Mouse (Mus musculus) heart, adult 2 months (tissue): ENCODE results near the gene Usp44. TPM values are rescaled to one million over a fixed set of nuclear protein-coding genes. Genes with fewer than 3 reads are reported as not detected.

ENCODE experiments used
- DNase-seq, 2 experiments: peaks; one replicate each; pipeline ENCODE4 v3.0.0; 2021
- H3K27ac ChIP-seq: fragments of 200-600 bp; 2 replicates; pipeline ENCODE4 v1.8.1; 2022
- H3K27me3 ChIP-seq: fragments of 200-500 bp; 2 replicates; pipeline ENCODE4 v1.6.1; 2012; ENCODE audit warnings: mild to moderate bottlenecking, low read length, inconsistent platforms, mixed read lengths; ENCODE audit not compliant: control insufficient read depth, insufficient read depth
- H3K36me3 ChIP-seq: fragments of 200-500 bp; 2 replicates; pipeline ENCODE4 v1.6.1; 2012; ENCODE audit warnings: low read length, inconsistent platforms; ENCODE audit not compliant: control insufficient read depth, insufficient read depth
- H3K4me1 ChIP-seq: fragments of 200-500 bp; 2 replicates; pipeline ENCODE4 v1.6.1; 2011; ENCODE audit warnings: low read length; ENCODE audit not compliant: control insufficient read depth, insufficient read depth
- H3K4me3 ChIP-seq: fragments of 200-600 bp; 2 replicates; pipeline ENCODE4 v1.8.1; 2022
- H3K79me2 ChIP-seq: fragments of 200-500 bp; replicated peaks from 2 replicates; pipeline ENCODE4 v1.6.1; 2012; ENCODE audit warnings: mild to moderate bottlenecking, inconsistent platforms, low read length, moderate library complexity, mixed read lengths; ENCODE audit not compliant: control insufficient read depth, insufficient read depth
- H3K9ac ChIP-seq: fragments of 200-500 bp; 2 replicates; pipeline ENCODE4 v1.6.1; 2012; ENCODE audit warnings: low read depth, mild to moderate bottlenecking, control low read depth, inconsistent platforms, low read length, mixed read lengths
- CTCF ChIP-seq: fragments of 200-600 bp; IDR thresholded peaks from 2 replicates; pipeline ENCODE4 v1.8.1; 2022; ENCODE audit warnings: antibody characterized with exemption, mild to moderate bottlenecking, moderate library complexity
- EP300 ChIP-seq: fragments of 200-500 bp; IDR thresholded peaks from 2 replicates; pipeline ENCODE4 v1.6.1; 2011; ENCODE audit warnings: low read depth, low read length, control low read depth; ENCODE audit not compliant: insufficient read depth
- POLR2A ChIP-seq: fragments of 200-500 bp; IDR thresholded peaks from 2 replicates; pipeline ENCODE4 v1.6.1; 2011; ENCODE audit warnings: mild to moderate bottlenecking, low read depth, low read length, control low read depth; ENCODE audit not compliant: insufficient read depth
- WGBS: fragments of 180-500 bp; shearing (Covaris S2); methylation state at CpG from one replicate; pipeline ENCODE4 v1.1.7; 2018; 5-methylcytosine and 5-hydroxymethylcytosine counted together
- intact Hi-C: fragments of 180-260 bp; cut with DNase I; formaldehyde crosslinking; loops from one replicate; pipeline ENCODE4 v1.15.1; 2025
- polyA plus RNA-seq: library from polyadenylated mRNA; depleted of rRNA; stranded (reverse); fragments of >200 nt; gene quantifications from 2 replicates; pipeline ENCODE4 v1.2.3, GENCODE M21; 2012
- total RNA-seq, 2 experiments: library from RNA; stranded (reverse); gene quantifications; 2 replicates each; pipeline ENCODE4 v1.2.3; 2021

The Usp44 gene
- total and polyA plus RNA-seq, 3 experiments, result not detected

DNA sequence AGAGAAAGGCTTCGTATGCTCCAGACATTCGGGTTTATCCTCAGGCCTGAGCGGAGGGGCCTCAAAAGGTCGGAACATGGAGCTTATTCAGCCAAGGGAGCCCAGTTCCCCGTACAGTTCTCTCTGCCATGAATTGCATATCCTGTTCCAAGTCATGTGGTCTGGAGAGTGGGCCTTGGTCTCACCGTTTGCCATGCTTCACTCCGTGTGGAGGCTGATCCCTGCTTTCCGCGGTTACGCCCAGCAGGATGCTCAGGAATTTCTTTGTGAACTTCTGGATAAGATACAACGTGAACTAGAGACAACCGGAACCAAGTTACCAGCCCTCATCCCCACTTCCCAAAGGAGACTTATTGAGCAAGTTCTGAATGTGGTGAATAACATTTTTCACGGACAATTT lies 15.4 kb downstream of the Usp44 start:
- Histone ChIP-seq H3K36me3 (no peaks in the 10 kb centered on the region), H3K27me3 (no peaks in the 10 kb centered on the region), H3K27ac (no peak overlapping the region), H3K4me3 (no peak overlapping the region), H3K9ac (no peak overlapping the region), H3K79me2 (no peaks in the 10 kb centered on the region), H3K4me1 (no peaks in the 10 kb centered on the region)
- intact Hi-C loops, result no loop called here
- no peak for DNase-seq
- TF ChIP-seq CTCF, result no peak
- no peak for TF ChIP-seq POLR2A
- TF ChIP-seq EP300, result no peak
- WGBS, result 85% methylated on average over 13 of the region's 13 CpGs

DNA sequence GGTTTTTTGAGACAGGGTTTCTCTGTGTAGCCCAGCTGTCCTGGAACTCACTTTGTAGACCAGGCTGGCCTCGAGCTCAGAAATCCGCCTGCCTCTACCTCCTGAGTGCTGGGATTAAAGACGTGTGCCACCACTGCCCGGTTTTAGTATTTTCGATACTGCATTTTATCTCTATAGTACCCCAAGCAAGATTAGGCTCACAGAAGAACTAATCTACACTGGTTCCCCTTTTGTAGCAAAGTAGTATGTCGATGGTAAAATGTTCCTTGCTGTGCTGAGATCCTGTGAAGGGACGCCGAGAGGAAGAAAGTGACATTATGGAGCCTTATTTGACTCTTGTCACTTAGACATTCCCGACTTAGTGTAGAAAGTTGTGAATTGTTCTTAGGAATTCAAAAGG lies 23.8 kb downstream of the Usp44 start:
- H3K27ac ChIP-seq, result no peak overlapping the region
- H3K4me3 ChIP-seq, result no peak overlapping the region
- no peak overlapping the region for H3K9ac ChIP-seq
- H3K36me3 ChIP-seq, result peaks cover under 1% of the 10 kb centered on the region; the same call in 1 of the 2 replicates
- WGBS, result 81% methylated on average over 9 of the region's 9 CpGs
- DNase-seq, result no peak
- no peaks in the 10 kb centered on the region for H3K27me3 ChIP-seq
- intact Hi-C loops, result no loop called here
- TF ChIP-seq CTCF, result no peak
- no peak for TF ChIP-seq POLR2A
- TF ChIP-seq EP300, result no peak
- H3K79me2 ChIP-seq, result no peaks in the 10 kb centered on the region; the same call in 1 of the 2 replicates
- H3K4me1 ChIP-seq, result no peaks in the 10 kb centered on the region

DNA sequence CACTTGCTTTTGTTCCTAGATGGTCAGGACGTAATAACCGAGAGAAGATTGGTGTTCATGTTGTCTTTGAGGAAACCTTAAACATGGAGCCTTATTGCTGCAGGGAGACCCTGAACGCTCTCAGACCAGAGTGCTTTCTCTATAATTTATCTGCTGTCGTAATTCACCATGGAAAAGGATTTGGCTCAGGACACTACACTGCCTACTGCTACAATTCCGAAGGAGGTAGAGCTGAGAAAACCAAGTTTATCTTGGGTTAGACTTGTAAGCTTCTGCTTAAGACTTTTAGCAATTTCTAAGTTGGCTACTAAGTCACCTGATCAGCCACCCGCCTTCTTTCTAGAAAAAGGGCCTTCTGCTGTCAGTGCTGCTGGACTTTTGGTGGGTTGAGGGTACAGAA lies 24.7 kb downstream of the Usp44 start:
- Histone ChIP-seq H3K9ac (no peak overlapping the region), H3K36me3 (peaks cover 3% of the 10 kb centered on the region), H3K4me1 (no peaks in the 10 kb centered on the region), H3K27me3 (no peaks in the 10 kb centered on the region), H3K4me3 (no peak overlapping the region), H3K27ac (no peak overlapping the region), H3K79me2 (no peaks in the 10 kb centered on the region; the same call in 1 of the 2 replicates)
- TF ChIP-seq CTCF (no peak), EP300 (no peak), POLR2A (no peak)
- no peak for DNase-seq
- intact Hi-C loops, result no loop called here
- 91% methylated on average over 6 of the region's 6 CpGs for WGBS

DNA sequence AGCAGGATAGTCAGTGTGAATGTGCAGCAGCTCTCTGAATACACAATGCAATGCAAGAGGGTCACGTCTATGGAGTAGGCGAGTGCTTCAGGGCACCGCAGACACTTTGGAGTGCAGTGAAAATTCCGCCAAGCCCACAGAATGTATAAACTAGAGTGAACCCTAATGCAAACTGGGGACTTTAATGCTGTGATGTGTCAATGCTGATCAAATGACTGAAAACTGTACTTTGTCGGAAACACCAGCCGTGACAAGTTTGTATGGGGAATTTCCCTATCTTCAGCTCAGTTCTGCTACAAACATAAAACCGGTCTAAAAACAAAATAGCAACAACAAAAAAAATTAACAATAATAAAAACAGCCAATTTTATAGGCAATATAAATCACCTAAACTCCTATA lies 37.0 kb downstream of the Usp44 start:
- H3K9ac ChIP-seq, result no peak overlapping the region
- TF ChIP-seq EP300 (no peak), POLR2A (no peak), CTCF (no peak)
- H3K4me3 ChIP-seq, result no peak overlapping the region
- H3K36me3 ChIP-seq, result peaks cover 2% of the 10 kb centered on the region
- H3K27ac ChIP-seq, result no peak overlapping the region
- no peaks in the 10 kb centered on the region for H3K4me1 ChIP-seq
- H3K79me2 ChIP-seq, result 0 out of 2 replicates have a peak, but pooled peaks cover 1% of the 10 kb centered on the region
- intact Hi-C loops, result no loop called here
- DNase-seq, result no peak
- WGBS, result 94% methylated on average over 7 of the region's 7 CpGs
- no peaks in the 10 kb centered on the region for H3K27me3 ChIP-seq

DNA sequence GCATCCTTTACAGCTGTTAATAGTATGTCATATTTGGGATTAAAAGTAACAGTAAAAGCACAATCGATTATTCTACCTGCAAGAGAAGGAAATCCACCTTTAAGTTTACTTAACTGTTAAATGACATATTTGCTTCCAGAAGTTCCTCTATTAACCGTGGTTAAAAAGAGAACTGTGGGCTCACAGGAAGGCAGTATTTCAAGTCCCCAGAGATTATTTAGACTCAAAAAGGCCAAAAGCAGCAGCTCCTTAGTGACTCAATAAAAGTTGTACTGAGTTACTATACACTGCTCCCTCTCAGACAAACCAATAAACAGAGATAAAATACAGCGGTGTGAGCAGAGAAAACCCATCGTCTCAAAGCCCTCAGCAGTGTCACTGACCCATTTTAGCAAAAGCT lies 37.5 kb downstream of the Usp44 start:
- H3K9ac ChIP-seq, result no peak overlapping the region
- no peak overlapping the region for H3K4me3 ChIP-seq
- no peak for DNase-seq
- intact Hi-C loops, result no loop called here
- no peak overlapping the region for H3K27ac ChIP-seq
- no peaks in the 10 kb centered on the region for H3K4me1 ChIP-seq
- H3K27me3 ChIP-seq, result no peaks in the 10 kb centered on the region
- H3K79me2 ChIP-seq, result 0 out of 2 replicates have a peak, but pooled peaks cover 1% of the 10 kb centered on the region
- H3K36me3 ChIP-seq, result peaks cover 2% of the 10 kb centered on the region
- 77% methylated on average over 4 of the region's 4 CpGs for WGBS
- TF ChIP-seq EP300 (no peak), CTCF (no peak), POLR2A (no peak)

DNA sequence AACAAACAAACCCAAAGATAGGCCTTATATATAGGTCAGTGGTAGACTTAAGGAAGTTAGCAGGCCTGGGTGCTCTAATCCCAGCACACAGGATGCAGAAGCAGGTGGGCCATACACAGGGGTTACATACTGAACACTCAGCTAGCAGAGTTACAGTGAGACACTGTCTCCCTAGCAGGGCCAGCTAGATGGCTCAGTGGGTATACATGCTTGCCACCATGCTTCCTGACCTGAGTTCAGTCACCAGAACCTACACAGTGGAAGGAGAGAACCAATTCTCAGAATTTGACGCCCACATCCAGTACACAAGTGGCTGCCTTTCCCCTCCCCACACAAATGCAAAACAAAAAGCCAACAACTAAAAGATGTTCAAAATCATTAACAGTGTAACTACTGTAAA lies 45.4 kb downstream of the Usp44 start:
- DNase-seq, result no peak
- no peak overlapping the region for H3K9ac ChIP-seq
- H3K36me3 ChIP-seq, result no peaks in the 10 kb centered on the region
- no peak overlapping the region for H3K4me3 ChIP-seq
- H3K4me1 ChIP-seq, result no peaks in the 10 kb centered on the region
- H3K27ac ChIP-seq, result no peak overlapping the region
- H3K79me2 ChIP-seq, result peaks cover 2% of the 10 kb centered on the region; the same call in 1 of the 2 replicates
- TF ChIP-seq POLR2A, result no peak
- no peak for TF ChIP-seq CTCF
- no peak for TF ChIP-seq EP300
- no peaks in the 10 kb centered on the region for H3K27me3 ChIP-seq
- WGBS, result 87% methylated on average over 1 of the region's 1 CpGs
- intact Hi-C loops, result no loop called here
